Mouse (Mus musculus) hindlimb bud, embryonic 11.5 days (tissue): Measurements from ENCODE around the gene Tyr.
"Not testable (repeated sequence)": the region's sequence is repeated elsewhere in the genome, so short reads cannot be mapped to it uniquely, and the experiment has no call there.

Experiments used
- DNase-seq: peaks from one replicate; pipeline ENCODE4 v3.0.0-alpha.2; 2012; ENCODE audit warnings: low read depth, low spot score; ENCODE audit errors: extremely low spot score

The Tyr gene

GRCm38 (mm10) chr7:87493412-87493811, at the start of gene Tyr:
Gene Tyr (minus strand): TSS chr7:87493512.
- no peak for DNase-seq

- DNase-seq: no peak
Measured at GRCm38 (mm10) chr7:87539031-87539430, 45.7 kb upstream of the Tyr start.

GRCm38 (mm10) chr7:87494124-87494682, 891 bp upstream of the Tyr start:
- DNase-seq: no peak

GRCm38 (mm10) chr7:87488024-87488423, 5.3 kb downstream of the Tyr start:
- no peak for DNase-seq

GRCm38 (mm10) chr7:87413271-87413670, 80.0 kb downstream of the Tyr start:
- no peak for DNase-seq

- not testable (repeated sequence) for DNase-seq
Measured at GRCm38 (mm10) chr7:87411373-87411772, 81.9 kb downstream of the Tyr start.

- DNase-seq: no peak
Measured at GRCm38 (mm10) chr7:87397023-87397422, 96.3 kb downstream of the Tyr start.

GRCm38 (mm10) chr7:87374935-87375334, 118.4 kb downstream of the Tyr start:
- no peak for DNase-seq
